Mouse (Mus musculus): ENCODE results near the gene Nutf2-ps1. TPM values are rescaled to one million over a fixed set of nuclear protein-coding genes. Genes with fewer than 3 reads are reported as not detected.

Nutf2-ps1 gene
- polyA plus RNA-seq, 1 experiment from 2014 or later, result 287 TPM

DNA sequence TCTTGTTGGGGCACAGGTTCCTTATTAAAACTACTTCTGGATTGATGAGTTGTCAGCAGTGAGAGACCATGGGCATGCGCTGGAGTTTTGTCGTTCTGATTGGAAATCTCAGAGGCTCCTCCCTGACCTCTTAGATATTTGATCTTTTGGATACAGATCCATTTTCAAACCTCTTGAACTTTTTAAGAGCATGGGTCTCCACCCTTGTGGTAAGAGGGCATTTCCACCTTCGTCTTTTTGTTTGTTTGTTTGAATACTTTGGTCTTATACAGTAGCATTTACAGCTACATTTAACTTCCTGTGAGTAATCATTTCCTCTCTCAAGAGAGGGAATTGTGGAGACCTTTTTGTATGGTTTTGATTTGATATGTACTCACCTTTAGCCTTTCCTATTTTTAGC is 49.6 kb downstream of the Nutf2-ps1 start:
- no peaks in the 10 kb centered on the region for H3K9me3 ChIP-seq (replicated peaks; ENCODE audit: low read length)

DNA sequence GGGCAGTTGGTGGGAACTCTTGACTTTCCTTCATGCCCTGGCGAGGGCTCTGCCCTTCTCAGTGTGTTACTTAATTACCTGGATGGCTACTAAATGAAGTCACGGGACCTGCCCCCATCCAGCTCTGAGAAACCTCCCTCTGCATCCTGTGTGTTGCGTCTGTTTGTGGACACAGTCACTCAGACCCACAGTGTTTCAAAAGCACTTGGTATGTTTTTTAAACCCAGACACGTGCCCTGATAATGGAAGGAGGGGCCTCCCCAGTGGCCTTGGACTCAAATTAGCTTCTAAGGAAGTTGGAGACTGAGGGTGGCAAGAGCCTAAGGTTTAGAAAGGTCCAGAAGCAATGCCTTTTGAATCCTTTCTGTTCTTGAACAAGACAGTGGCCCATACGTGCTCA is 50.1 kb downstream of the Nutf2-ps1 start:
- Histone ChIP-seq H3K27ac (0 out of 2 replicates have a peak overlapping the region, but pooled peaks have one; percentile 19), H3K4me3 (replicated peaks; ENCODE audit: low read depth, low read length) (no peak overlapping the region), H3K4me1 (replicated peaks; ENCODE audit: insufficient read depth, low read length) (no peaks in the 10 kb centered on the region; the same call in 1 of the 2 replicates), H3K36me3 (ENCODE audit: insufficient read depth, low read length) (peaks cover 29% of the 10 kb centered on the region), H3K27me3 (ENCODE audit: insufficient read depth, low read length) (no peaks in the 10 kb centered on the region), H3K9ac (ENCODE audit: low read depth, low read length) (no peak overlapping the region), H3K9me3 (replicated peaks; ENCODE audit: low read length) (no peaks in the 10 kb centered on the region), H3K4me2 (ENCODE audit: low read length) (no peak overlapping the region)
- WGBS, result 48% methylated on average over 5 of the region's 5 CpGs
- ATAC-seq (replicated peaks; ENCODE audit: low FRiP score, low read depth) (no peak), DNase-seq (ENCODE audit: low spot score) (no peak)
- no peak for TF ChIP-seq CTCF (IDR thresholded peaks at IDR 0.05; ENCODE audit: low read depth)

More for the DNA sequence above, 49.6 kb downstream of the Nutf2-ps1 start:
- no peak overlapping the region for H3K9ac ChIP-seq (ENCODE audit: low read depth, low read length)
- H3K4me2 ChIP-seq (ENCODE audit: low read length), result no peak overlapping the region
- H3K27me3 ChIP-seq (ENCODE audit: insufficient read depth, low read length), result no peaks in the 10 kb centered on the region
- 0 out of 2 replicates have a peak overlapping the region, but pooled peaks have one; percentile 19 for H3K27ac ChIP-seq
- ATAC-seq (replicated peaks; ENCODE audit: low FRiP score, low read depth) (no peak), DNase-seq (ENCODE audit: low spot score) (no peak)
- H3K36me3 ChIP-seq (ENCODE audit: insufficient read depth, low read length), result peaks cover 29% of the 10 kb centered on the region
- TF ChIP-seq CTCF (IDR thresholded peaks at IDR 0.05; ENCODE audit: low read depth), result no peak
- WGBS, result 27% methylated on average over 3 of the region's 3 CpGs
- H3K4me3 ChIP-seq (replicated peaks; ENCODE audit: low read depth, low read length), result no peak overlapping the region
- H3K4me1 ChIP-seq (replicated peaks; ENCODE audit: insufficient read depth, low read length), result no peaks in the 10 kb centered on the region; the same call in 1 of the 2 replicates

Other genes starting within 250 kb of the Nutf2-ps1 start
- gene Gm10197, start 217.3 kb downstream of the Nutf2-ps1 start, polyA plus RNA-seq (2015; fragmentation: Nextera tagmentation; extraction: Ambion mirVana), result not detected in 2 replicates
- 47.2 and 47.6 TPM in 2 replicates for gene Smndc1, start 198.5 kb downstream of the Nutf2-ps1 start, polyA plus RNA-seq (2015; fragmentation: Nextera tagmentation; extraction: Ambion mirVana)
- 8.1 and 8.7 TPM in 2 replicates for gene Dusp5, start 60.0 kb downstream of the Nutf2-ps1 start, polyA plus RNA-seq (2015; fragmentation: Nextera tagmentation; extraction: Ambion mirVana)
- gene Smc3, start 11.3 kb upstream of the Nutf2-ps1 start, polyA plus RNA-seq (2015; fragmentation: Nextera tagmentation; extraction: Ambion mirVana), result 49.8 and 53.8 TPM in 2 replicates
- 2.5 and 2.8 TPM in 2 replicates for gene Rbm20, start 88.2 kb upstream of the Nutf2-ps1 start, polyA plus RNA-seq (2015; fragmentation: Nextera tagmentation; extraction: Ambion mirVana)

Measured in kidney, postnatal 0 days (tissue).